Mouse (Mus musculus) heart, adult 2 months (tissue): Measurements from ENCODE around the gene Ubl7. TPM values are rescaled to one million over a fixed set of nuclear protein-coding genes. Genes with fewer than 3 reads are reported as not detected.
A peak's percentile ranks its signal among the peaks of the same experiment; 100 is the strongest.

Experiments
- DNase-seq, 2 experiments: peaks; one replicate each; pipeline ENCODE4 v3.0.0; 2021
- H3K27ac ChIP-seq: fragments of 200-600 bp; 2 replicates; pipeline ENCODE4 v1.8.1; 2022
- H3K27me3 ChIP-seq: fragments of 200-500 bp; 2 replicates; pipeline ENCODE4 v1.6.1; 2012; ENCODE audit warnings: mild to moderate bottlenecking, low read length, inconsistent platforms, mixed read lengths; ENCODE audit not compliant: control insufficient read depth, insufficient read depth
- H3K36me3 ChIP-seq: fragments of 200-500 bp; 2 replicates; pipeline ENCODE4 v1.6.1; 2012; ENCODE audit warnings: low read length, inconsistent platforms; ENCODE audit not compliant: control insufficient read depth, insufficient read depth
- H3K4me1 ChIP-seq: fragments of 200-500 bp; 2 replicates; pipeline ENCODE4 v1.6.1; 2011; ENCODE audit warnings: low read length; ENCODE audit not compliant: control insufficient read depth, insufficient read depth
- H3K4me3 ChIP-seq: fragments of 200-600 bp; 2 replicates; pipeline ENCODE4 v1.8.1; 2022
- H3K79me2 ChIP-seq: fragments of 200-500 bp; replicated peaks from 2 replicates; pipeline ENCODE4 v1.6.1; 2012; ENCODE audit warnings: mild to moderate bottlenecking, inconsistent platforms, low read length, moderate library complexity, mixed read lengths; ENCODE audit not compliant: control insufficient read depth, insufficient read depth
- H3K9ac ChIP-seq: fragments of 200-500 bp; 2 replicates; pipeline ENCODE4 v1.6.1; 2012; ENCODE audit warnings: low read depth, mild to moderate bottlenecking, control low read depth, inconsistent platforms, low read length, mixed read lengths
- CTCF ChIP-seq: fragments of 200-600 bp; IDR thresholded peaks from 2 replicates; pipeline ENCODE4 v1.8.1; 2022; ENCODE audit warnings: antibody characterized with exemption, mild to moderate bottlenecking, moderate library complexity
- EP300 ChIP-seq: fragments of 200-500 bp; IDR thresholded peaks from 2 replicates; pipeline ENCODE4 v1.6.1; 2011; ENCODE audit warnings: low read depth, low read length, control low read depth; ENCODE audit not compliant: insufficient read depth
- POLR2A ChIP-seq: fragments of 200-500 bp; IDR thresholded peaks from 2 replicates; pipeline ENCODE4 v1.6.1; 2011; ENCODE audit warnings: mild to moderate bottlenecking, low read depth, low read length, control low read depth; ENCODE audit not compliant: insufficient read depth
- WGBS: fragments of 180-500 bp; shearing (Covaris S2); methylation state at CpG from one replicate; pipeline ENCODE4 v1.1.7; 2018; 5-methylcytosine and 5-hydroxymethylcytosine counted together
- intact Hi-C: fragments of 180-260 bp; cut with DNase I; formaldehyde crosslinking; loops from one replicate; pipeline ENCODE4 v1.15.1; 2025
- polyA plus RNA-seq: library from polyadenylated mRNA; depleted of rRNA; stranded (reverse); fragments of >200 nt; gene quantifications from 2 replicates; pipeline ENCODE4 v1.2.3, GENCODE M21; 2012
- total RNA-seq, 2 experiments: library from RNA; stranded (reverse); gene quantifications; 2 replicates each; pipeline ENCODE4 v1.2.3; 2021

The Ubl7 gene
- total and polyA plus RNA-seq, 3 experiments = 75.2 to 139 (median 83.2) TPM

DNA sequence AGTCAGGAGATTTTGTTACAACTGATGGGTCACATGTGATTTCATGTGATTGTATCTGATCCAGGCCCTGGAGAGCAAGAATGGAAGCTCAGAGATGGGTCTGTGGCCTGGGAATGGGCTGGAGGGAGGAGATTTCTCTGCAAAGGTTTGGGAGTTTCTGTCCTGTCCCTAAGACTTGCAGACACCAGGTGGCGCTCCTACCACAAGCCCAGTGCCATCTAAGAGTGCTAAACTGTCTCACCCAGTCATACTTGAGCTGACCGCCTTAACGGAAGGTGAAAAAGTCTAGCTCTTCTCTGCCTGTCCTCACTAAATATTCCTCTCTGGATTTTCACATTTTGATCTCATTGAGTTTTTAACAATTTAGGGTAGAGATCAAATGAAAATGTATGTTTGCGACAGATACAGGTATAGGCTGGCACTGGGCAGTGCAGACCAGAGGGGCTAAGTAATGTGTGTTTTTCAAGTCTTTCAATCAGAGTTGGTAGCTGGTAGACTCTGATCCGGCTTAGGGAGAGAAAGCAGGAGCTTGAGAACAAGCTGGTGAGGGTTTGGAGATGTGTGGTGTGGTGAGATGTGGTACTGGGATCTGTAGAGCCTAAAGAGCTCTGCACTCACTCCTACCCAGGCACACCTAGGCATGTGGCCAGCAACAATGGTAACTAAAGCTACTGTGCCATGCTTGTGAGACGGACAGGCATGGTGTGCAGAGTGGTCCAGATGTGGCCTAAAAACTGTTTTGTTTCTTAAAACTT is 25.1 kb downstream of the Ubl7 start:
- intact Hi-C loops = loop anchor here (1.0 to 5.0 kb wide), 4 partner anchors 25 to 74 kb away; partner anchors contain the start of gene Ubl7
- H3K9ac ChIP-seq = no peak overlapping the region
- peak; percentile 83 to 89 for DNase-seq
- no peaks in the 10 kb centered on the region for H3K79me2 ChIP-seq
- 30% methylated on average over 6 of the region's 6 CpGs for WGBS
- no peak overlapping the region for H3K4me3 ChIP-seq
- no peak for TF ChIP-seq POLR2A
- TF ChIP-seq CTCF = no peak; the same call in 1 of the 2 replicates
- peak; percentile 85 for TF ChIP-seq EP300
- H3K27ac ChIP-seq = no peak overlapping the region
- H3K27me3 ChIP-seq = peaks cover 1% of the 10 kb centered on the region; the same call in 1 of the 2 replicates
- H3K36me3 ChIP-seq = no peaks in the 10 kb centered on the region
- no peaks in the 10 kb centered on the region for H3K4me1 ChIP-seq

DNA sequence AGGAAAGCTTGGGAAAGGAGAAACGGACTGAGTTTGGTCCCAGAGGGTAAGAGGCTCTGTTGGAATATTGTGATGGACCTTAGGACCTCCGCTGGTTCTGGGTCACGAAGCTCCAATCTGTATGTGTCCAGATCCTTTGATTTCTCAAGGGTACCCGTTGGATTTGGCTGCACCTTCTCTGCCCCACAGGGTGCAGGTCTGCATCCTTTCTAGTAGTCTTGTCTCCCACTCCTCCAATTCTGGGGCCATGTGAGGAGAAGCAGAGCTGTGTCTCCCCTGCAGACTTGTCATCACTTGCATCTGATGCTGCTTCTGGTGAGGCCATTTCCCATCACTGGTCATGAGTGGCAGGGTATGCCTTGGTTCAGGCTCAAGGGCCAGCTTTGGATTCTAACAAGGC is 26.4 kb downstream of the Ubl7 start:
- H3K79me2 ChIP-seq = no peaks in the 10 kb centered on the region
- no peak for TF ChIP-seq EP300
- no peak for TF ChIP-seq CTCF
- no peak for TF ChIP-seq POLR2A
- no peaks in the 10 kb centered on the region for H3K4me1 ChIP-seq
- H3K36me3 ChIP-seq = no peaks in the 10 kb centered on the region
- H3K27ac ChIP-seq = no peak overlapping the region
- H3K4me3 ChIP-seq = no peak overlapping the region
- no peak overlapping the region for H3K9ac ChIP-seq
- DNase-seq = no peak
- peaks cover 1% of the 10 kb centered on the region; the same call in 1 of the 2 replicates for H3K27me3 ChIP-seq
- intact Hi-C loops = loop anchor here (5.0 kb wide), 1 partner anchor 75 kb away; no protein-coding TSS in a partner anchor
- 91% methylated on average over 4 of the region's 4 CpGs for WGBS

DNA sequence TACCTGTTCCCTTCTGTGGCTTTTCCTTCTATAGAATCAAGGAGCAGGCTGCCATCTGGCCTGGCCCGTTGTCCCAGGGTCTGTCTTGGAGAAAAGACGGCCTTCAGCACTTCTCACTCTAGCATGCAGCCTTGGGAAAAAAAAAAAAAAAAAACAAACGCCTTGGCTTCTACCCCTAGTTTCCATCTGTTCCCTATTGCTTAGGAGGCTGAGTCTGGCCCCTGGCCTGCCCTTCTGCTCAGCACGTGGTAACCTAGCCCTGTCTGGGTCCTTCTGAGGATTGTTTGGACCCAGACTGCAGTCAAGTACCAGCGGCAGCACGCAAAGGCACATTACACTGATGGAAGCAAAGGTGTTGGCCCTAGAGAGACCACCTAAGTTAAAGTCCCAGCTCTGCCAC is 26.9 kb downstream of the Ubl7 start:
- DNase-seq = no peak
- H3K36me3 ChIP-seq = no peaks in the 10 kb centered on the region
- intact Hi-C loops = loop anchor here (5.0 kb wide), 1 partner anchor 75 kb away; no protein-coding TSS in a partner anchor
- no peak overlapping the region for H3K9ac ChIP-seq
- no peak for TF ChIP-seq CTCF
- 65% methylated on average over 6 of the region's 6 CpGs for whole genome bisulfite sequencing
- no peak overlapping the region for H3K27ac ChIP-seq
- no peaks in the 10 kb centered on the region for H3K79me2 ChIP-seq
- H3K4me1 ChIP-seq = no peaks in the 10 kb centered on the region
- no peak overlapping the region for H3K4me3 ChIP-seq
- peaks cover 1% of the 10 kb centered on the region; the same call in 1 of the 2 replicates for H3K27me3 ChIP-seq

DNA sequence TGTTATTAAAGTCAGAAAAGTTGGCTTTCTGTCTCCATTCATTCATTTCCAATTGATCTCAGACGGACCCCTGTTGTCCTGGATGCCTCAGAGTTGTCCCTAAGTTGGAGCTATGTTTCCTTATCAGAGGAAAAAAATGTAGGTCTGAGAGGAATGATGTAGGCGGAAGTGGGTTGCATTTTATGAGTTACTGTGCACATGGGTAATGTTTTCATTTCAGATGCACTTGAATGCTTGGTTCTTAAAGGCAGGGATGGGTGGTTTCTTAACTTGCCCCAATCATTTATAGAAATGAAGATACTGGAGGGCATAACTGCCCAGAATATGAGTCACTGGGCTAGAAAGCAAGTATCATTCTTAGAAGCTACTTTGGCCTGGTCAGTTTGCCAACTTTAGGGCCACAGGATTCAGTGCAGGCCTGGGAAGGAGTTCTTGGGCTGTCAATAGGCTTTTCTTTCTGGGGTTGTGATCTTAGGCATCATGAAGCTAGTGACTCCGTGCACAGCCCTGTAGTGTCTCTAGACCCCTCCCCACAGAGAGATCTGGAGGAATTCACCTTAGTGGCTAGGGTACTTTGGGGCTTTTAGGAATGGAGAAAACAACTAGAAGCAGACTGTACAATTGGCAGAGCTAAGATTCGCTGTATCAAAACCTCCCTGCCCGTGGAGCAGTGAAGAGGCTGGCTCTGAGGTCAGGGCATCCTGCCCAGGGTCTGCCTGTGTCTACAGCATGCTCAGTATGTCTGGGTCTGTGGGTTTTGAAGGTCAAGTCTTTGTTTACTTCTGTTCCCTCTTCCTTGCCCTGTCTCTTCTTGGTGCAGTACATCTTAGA is 27.7 kb downstream of the Ubl7 start:
- intact Hi-C loops = loop anchor here (5.0 kb wide), 1 partner anchor 76 kb away; no protein-coding TSS in a partner anchor
- DNase-seq = no peak
- Histone ChIP-seq H3K79me2 (no peaks in the 10 kb centered on the region), H3K36me3 (no peaks in the 10 kb centered on the region), H3K4me1 (no peaks in the 10 kb centered on the region), H3K27me3 (peaks cover 1% of the 10 kb centered on the region; the same call in 1 of the 2 replicates), H3K4me3 (no peak overlapping the region), H3K27ac (no peak overlapping the region), H3K9ac (no peak overlapping the region)
- no peak for TF ChIP-seq POLR2A
- TF ChIP-seq EP300 = no peak
- TF ChIP-seq CTCF = no peak
- 77% methylated on average over 5 of the region's 5 CpGs for WGBS

- WGBS = 6% methylated on average over 59 of the region's 60 CpGs
- no peaks in the 10 kb centered on the region for H3K79me2 ChIP-seq
- H3K36me3 ChIP-seq = no peaks in the 10 kb centered on the region
- H3K27ac ChIP-seq = peak within 1 kb of the TSS; percentile 86
- H3K9ac ChIP-seq = peak within 1 kb of the TSS; percentile 85
- no peaks in the 10 kb centered on the region for H3K4me1 ChIP-seq
- H3K4me3 ChIP-seq = peak within 1 kb of the TSS; percentile 90
- peaks cover 1% of the 10 kb centered on the region; the same call in 1 of the 2 replicates for H3K27me3 ChIP-seq
- peak; percentile 89 to 90 for DNase-seq
- TF ChIP-seq CTCF (no peak), POLR2A (peak; percentile 94), EP300 (0 out of 2 replicates have a peak, but pooled peaks have one; percentile 20)
- intact Hi-C loops = loop anchor here (1.0 to 5.0 kb wide), 2 partner anchors 31 to 77 kb away; no protein-coding TSS in a partner anchor
These were observed 28.9 kb downstream of the Ubl7 start, which contains the start of gene Sema7a for GRCm38 (mm10) chr9:57939431-57940348. Gene Sema7a, plus strand, starts transcription at chr9:57940112.
